Mouse (Mus musculus): ENCODE data around the gene Rasgef1a.

Gene Rasgef1a

GRCm38 (mm10) chr6:118127827-118128487 is 116.7 kb downstream of the Rasgef1a start:
- no peak for ATAC-seq (ENCODE audit: low TSS enrichment)

- no peak for ATAC-seq (ENCODE audit: low TSS enrichment)
Measured at GRCm38 (mm10) chr6:118130022-118130421, 118.8 kb downstream of the Rasgef1a start.

GRCm38 (mm10) chr6:118134461-118134860 is 123.2 kb downstream of the Rasgef1a start:
- ATAC-seq (ENCODE audit: low TSS enrichment), result no peak

- ATAC-seq (ENCODE audit: low TSS enrichment), result no peak
Measured at GRCm38 (mm10) chr6:118137148-118137547, 125.9 kb downstream of the Rasgef1a start.

GRCm38 (mm10) chr6:118138731-118139709 is 127.8 kb downstream of the Rasgef1a start, which contains the start of gene Csgalnact2:
TSS of gene Csgalnact2 (minus strand) at chr6:118139140.
- ATAC-seq (ENCODE audit: low TSS enrichment), result peak; percentile 98

- no peak for ATAC-seq (ENCODE audit: low TSS enrichment)
Measured at GRCm38 (mm10) chr6:118140961-118141360, 129.7 kb downstream of the Rasgef1a start.
